Mouse (Mus musculus): ENCODE data around the gene Chrm4.

Gene Chrm4

DNA sequence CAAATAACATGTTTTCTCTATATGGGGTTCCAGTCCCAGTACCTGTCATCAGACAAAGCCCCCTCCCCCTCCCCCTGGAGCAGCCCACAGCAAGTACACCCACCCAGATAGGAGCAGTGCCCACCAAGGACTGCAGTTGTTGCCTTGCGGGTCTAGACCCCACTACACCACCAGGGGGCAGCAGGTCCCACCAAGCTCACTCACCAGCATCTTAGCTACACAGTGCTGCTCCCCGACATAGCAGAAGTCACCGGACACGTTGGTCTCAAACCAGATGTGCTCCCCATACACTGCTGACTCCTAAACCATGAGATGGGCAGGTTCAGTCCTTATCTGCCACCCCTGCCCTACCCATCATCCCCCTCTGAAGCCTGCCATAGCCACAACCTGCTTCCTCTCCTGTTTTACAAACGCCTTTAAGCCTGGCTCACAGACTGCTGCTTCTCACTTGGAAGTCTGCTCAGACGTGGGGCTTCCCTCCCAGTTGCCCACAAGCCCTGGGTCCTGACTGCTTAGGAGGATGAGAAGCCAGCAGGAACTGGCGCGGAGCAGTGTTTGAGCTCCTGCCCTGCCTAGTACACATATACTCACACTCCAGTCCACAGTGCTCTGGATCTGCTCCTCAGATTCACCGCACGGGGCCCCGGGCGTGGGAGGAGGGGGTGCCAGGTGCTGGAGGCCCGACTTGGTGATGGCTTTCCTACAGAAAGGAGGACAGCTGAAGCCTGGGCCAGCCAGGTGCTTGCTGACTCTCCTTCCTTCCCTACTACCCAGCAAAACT is 17.3 kb downstream of the Chrm4 start:
- DNase-seq (ENCODE audit: low spot score in 2 of 2), result peak in 1 of 2 experiments; percentile 60

DNA sequence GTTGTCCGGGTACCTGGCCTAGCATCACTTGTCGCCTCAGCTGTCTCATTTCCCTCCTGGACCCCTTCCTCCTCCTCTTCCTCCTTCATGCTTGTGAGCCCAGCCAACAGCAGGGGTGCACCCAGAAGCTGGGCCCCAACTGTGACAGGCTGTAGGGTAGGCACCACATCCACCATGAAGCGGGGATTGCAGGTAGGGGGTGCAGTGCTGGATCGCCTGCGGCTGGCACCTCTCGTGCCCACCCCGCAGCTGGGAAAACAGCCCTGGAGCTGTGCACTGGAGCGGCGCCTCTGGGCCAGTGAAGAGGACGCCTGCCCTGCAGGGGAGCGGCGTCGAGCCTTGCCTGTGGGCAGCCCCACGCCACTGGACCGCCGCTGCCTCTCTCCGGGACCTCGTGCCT is 18.4 kb downstream of the Chrm4 start, which contains the start of gene Gm9821:
TSS of gene Gm9821 (plus strand) at position 221 of the 400 bp plus-strand sequence.
- DNase-seq (ENCODE audit: low spot score in 2 of 2), result no peak

DNA sequence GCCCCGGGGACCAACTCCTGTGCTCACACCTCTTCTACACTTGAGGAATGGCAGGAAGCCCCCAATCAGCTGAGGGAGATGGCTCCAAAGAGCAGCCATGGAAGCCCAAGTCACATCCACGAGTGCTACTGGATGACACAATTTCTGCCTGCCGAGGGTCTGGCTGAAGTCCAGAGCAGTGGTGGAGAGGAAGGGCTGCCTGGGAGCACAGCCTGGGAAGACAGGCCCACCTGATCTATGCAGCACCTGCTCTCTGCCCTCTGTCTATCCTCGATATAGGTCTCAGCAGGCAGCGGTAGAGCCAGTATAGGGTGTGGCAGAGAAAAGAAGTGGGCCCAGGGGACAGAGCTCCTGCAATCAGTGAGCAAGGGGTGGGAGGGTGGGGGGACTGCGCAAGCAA is 19.8 kb downstream of the Chrm4 start:
- DNase-seq (ENCODE audit: low spot score in 2 of 2), result no peak

GRCm38 (mm10) chr2:91947397-91948150 is 20.5 kb downstream of the Chrm4 start:
- DNase-seq (ENCODE audit: low spot score in 2 of 2), result peak in 1 of 2 experiments; percentile 44

DNA sequence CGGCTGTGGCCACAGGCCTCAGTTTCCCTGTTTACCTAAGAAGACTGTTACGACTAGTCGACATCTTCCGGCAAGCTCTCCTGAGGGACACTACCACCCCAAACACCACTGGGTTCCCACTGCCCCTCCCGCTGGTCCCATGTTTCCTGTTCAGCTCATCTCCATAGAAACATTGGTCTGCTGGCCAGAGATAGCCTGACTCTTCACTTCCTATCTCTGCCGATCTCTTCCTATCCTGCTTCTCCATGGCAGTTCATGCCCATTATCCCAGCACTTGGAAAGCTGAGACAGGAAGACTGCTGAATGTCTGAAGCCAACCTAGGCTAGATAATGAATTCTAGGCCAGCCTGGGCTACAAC is 21.1 kb downstream of the Chrm4 start:
- DNase-seq (ENCODE audit: low spot score in 2 of 2), result no peak

DNA sequence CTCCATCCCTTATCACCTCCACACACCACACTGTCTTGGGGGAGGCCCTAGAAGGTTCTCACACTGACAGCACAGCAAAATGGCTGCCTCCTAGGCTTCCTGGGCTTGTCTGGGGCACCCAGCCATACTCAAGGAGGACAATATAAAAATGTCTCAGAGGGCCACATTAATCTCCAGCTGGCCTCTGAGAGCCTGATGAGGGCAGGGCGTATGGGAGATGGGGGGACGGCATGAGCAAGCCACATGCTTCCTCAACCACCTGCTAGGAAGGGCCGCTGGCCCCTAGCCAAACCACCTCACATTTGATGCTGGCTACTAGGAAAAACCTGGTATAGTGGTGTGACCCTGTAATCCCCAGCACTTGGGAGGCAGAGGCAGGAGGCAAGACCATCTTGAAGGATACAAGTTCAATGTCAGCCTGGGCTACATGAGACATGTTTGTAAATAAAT is 21.8 kb downstream of the Chrm4 start:
- no peak for DNase-seq (ENCODE audit: low spot score in 2 of 2)

- DNase-seq (ENCODE audit: low spot score in 2 of 2), result no peak
These were observed 22.6 kb downstream of the Chrm4 start for GRCm38 (mm10) chr2:91949411-91950274.

DNA sequence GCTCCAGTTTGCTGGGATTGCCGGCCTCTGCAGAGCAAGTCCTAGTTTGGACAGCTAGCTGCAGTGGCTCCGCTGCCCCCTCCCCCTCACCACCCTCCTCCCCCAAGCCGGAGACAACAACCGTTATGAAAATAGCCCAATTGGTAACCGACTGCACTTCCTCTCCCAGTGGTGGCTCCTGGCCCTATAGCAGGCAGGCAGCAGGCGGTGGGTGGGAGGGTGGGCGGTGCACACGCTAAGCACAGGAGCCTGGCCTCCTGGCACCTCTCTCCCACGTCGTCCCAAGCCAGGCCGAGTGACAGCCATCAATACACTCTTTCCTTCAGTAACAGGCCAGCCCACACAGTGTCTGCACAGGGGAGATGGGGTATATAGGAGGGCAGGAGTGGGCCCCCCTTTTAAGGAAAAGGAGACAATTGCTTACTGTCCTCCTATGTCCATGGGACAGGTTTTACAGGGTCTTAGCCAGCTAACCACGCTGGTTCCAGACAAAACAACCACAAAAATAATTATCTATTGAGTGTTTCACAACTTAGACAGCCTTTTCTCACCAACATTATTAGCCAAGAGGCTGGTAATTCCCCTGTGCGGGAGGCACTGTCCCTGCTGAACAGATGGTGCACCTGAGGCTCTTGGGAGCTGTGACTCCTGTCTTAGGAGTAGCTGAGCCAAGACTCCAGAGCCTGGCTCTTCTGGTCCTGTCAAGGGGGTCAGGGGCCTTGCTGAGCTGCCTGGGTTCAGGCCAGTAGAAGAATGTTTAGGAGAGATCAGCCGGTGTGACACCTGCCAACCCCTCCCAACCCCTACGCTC is 23.4 kb downstream of the Chrm4 start:
- DNase-seq (ENCODE audit: low spot score in 2 of 2), result no peak

DNA sequence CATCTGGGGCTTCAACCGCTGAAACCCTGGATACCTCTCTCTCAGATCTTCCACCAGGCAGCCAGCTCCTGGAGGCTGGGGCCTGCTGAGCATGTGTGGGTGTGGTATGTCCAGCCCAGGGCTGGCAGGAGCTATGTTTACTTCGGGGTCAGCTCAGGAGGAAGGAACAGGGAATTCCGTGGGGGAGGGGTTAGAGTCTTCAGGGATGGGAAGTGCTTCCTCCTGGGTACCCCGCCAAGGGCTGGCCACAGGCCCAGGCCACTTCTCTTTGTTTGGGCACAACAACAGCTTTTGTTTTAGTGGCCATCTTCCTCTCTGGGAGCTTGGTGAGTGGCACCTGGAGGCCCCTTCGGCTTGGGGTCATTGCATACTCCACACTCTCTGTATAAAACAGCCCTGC is 26.8 kb downstream of the Chrm4 start:
- no peak for DNase-seq (ENCODE audit: low spot score in 2 of 2)

DNA sequence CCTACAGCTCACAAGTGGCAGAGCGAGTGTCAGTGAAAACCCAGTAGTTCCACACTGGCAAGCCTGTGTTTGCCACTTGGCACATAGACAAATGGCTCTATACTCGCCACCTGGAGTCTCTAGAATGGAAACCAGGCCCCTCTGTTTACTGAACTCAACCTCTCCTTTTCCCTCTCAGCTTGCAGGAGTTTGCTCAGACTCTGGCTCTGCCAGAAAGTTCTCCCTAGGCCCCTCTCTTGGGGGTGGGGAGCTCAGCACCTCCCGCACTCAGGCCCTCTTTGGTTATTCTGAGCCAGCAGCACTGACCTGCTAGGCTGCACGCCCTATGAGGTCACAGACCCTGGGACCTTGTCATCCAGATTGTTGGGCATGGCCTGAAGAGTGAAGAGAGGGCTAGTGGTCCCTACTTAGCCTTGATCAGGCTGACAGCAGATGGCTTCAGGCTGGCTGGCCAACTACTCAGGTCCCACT is 28.1 kb downstream of the Chrm4 start:
- no peak for DNase-seq (ENCODE audit: low spot score in 2 of 2)

DNA sequence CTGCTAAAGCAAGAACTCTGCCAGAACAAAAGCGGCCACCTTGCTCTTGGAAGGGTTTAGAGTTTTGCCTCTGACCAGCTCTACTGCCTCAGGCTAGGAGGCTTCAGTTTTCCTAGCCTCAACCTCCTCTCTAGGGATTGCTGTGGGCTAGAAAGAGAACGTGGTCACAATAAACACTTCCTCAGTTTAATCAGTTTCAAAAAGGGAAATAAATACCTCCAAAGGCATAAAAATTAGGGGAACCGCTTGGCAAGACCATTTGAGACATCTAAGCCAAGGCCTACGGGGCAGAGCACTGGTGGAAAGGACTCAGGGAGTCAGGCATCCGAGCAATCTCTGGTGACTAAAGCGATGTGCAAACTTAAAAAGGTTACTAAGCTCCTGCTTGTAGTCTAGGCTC is 28.8 kb downstream of the Chrm4 start:
- no peak for DNase-seq (ENCODE audit: low spot score in 2 of 2)

DNA sequence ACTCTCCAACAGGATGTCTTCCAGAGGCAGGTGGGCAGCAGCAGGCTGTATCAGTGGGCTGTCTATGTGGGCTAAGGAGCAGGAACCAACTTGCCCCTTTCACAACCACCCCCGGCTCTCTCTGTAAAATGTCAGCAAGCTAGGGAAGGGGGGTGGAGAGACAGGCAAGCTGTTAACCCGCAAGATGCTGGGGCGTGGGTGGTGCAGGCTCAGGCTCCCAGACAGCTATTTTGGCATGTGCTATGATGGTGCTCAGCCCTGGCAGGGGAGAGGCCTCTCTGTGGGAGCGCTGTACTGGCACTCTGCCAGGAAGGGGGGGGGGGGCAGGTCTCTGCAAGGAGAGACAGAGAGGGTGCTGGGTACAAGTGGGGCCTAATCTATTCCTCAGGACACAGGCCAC is 30.0 kb downstream of the Chrm4 start:
- no peak for DNase-seq (ENCODE audit: low spot score in 2 of 2)

DNA sequence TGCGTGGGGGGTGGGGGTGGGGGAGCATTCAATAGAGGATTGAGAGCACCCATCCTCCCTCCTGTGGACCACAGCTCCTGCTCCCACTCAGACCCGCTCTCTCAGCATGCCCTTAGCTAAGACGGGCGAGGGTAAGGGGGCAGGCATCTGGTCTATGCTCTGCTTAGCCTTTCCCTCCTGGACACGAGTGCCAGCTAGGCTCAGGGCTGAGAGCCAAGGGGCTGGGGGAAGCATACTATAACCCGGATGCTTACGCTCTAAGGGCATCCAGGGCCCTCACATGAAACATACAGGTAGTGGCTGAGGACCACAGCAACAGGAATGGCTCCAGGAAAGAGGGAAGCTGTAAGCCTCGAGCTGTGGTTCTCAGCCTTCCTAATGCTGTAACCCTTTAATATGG is 31.0 kb downstream of the Chrm4 start:
- no peak for DNase-seq (ENCODE audit: low spot score in 2 of 2)

DNA sequence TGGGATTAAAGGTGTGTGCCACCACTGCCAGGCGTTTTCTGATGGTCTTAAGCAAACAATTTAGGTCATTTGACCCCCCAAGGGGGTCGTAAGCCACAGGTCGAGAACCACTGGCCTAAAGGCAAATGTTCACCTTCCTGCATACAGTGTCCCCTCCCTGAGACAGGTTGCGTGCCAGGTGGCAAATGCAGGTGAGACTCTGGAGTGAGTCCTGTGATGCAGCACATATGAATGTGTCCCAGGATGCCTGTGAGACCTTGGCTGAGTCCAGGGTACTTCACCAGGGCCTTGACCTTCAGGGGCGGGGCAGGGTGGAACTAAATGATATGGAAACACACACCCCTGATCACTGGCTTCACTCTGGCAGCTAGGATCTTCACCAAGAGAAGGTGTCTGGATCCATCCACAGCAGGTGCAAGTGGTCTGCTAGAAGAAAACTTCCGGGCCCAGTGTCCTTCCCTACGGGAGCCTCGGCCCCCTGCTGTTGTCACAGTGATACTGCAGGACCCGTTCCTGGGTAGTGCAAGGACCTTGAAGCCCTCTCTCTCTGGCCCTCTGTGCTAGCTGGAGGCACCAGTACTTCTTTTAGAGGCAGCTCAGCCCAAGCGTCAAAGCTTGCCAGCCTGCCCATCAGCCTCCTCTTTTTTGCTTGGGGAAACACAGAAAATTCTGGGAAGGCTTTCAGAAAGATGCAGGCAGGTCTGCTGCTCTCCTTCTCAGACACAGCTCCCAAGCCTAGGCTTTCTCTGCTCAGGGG is 31.8 kb downstream of the Chrm4 start:
- no peak for DNase-seq (ENCODE audit: low spot score in 2 of 2)

GRCm38 (mm10) chr2:91959544-91960410 is 32.7 kb downstream of the Chrm4 start:
- DNase-seq (ENCODE audit: low spot score in 2 of 2), result no peak

DNA sequence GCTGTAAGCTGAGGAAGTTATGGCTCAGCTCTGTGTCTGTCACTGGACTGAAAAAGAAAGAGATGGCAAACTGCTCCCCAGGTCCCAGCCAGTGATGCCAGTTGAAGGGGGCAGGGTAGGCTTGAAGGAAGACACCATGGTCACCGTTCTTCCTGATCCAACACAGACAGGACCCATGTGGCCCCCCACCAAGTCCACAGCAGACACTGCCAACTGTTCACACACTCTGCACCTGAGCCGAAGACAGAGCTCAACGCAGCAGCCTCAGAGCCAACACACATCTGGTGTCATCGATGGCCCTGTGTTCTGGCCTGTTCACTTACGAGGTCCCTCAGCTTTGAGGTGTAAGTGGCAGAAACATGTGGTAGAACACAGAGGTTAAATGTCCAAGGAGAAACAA is 33.4 kb downstream of the Chrm4 start:
- DNase-seq (ENCODE audit: low spot score in 2 of 2), result no peak

DNA sequence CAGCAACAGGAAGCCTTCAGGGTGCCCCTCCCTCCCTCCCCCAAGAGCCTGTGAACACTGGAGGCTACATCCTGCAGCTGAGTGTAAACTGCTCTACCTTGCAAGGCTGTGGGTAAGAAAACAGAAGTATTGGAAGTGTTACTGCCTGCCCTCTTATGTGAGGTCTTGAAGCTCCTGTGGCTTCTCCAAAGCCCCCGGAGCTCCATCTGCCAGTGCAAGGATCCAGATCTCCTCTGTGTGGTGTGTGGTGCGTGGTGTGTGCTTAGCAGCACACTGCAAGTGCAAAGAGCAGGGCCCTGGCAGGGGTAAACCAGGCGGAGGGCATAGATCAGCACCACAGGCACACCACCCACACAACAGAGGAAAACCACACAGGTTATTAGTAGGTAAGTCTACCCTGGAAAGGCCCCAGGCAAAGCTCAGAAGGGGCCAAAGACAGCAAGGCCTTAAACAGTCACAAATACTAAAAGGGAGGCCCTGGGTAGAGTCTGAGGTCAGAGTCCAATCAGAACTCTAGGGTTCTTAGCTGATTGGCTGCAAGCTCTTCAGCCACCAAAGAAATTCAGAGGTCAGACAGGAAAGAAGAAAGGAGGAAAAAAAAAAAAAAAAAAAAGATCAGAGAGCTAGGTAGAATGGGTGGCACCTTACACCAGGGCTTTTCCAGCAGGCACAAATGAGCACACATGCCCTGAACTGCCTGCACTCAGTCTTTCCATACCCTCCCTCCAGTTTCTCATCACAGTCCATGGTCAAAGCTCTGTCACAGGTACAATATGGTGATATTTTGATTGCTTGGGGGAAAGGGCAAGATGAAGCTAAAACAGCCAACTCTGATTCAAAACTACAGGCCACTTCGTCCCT is 35.1 kb downstream of the Chrm4 start:
- no peak for DNase-seq (ENCODE audit: low spot score in 2 of 2)

GRCm38 (mm10) chr2:91962864-91963401 is 35.9 kb downstream of the Chrm4 start:
- DNase-seq (ENCODE audit: low spot score in 2 of 2), result no peak

All from urinary bladder, adult 18-20 months (tissue).